Mouse (Mus musculus) stomach, adult 2 months (tissue): ENCODE results near the gene Gm9970. TPM values are rescaled to one million over a fixed set of nuclear protein-coding genes. Genes with fewer than 3 reads are reported as not detected.

Source experiments
- polyA plus RNA-seq: library from polyadenylated mRNA; depleted of rRNA; stranded (reverse); fragments of >200 nt; gene quantifications from 2 replicates; pipeline ENCODE4 v1.2.3, GENCODE M21; 2012; rRNA removed

Gene Gm9970
- 0.13 TPM in 1 of 2 replicates, not detected in the other for polyA plus RNA-seq

DNA sequence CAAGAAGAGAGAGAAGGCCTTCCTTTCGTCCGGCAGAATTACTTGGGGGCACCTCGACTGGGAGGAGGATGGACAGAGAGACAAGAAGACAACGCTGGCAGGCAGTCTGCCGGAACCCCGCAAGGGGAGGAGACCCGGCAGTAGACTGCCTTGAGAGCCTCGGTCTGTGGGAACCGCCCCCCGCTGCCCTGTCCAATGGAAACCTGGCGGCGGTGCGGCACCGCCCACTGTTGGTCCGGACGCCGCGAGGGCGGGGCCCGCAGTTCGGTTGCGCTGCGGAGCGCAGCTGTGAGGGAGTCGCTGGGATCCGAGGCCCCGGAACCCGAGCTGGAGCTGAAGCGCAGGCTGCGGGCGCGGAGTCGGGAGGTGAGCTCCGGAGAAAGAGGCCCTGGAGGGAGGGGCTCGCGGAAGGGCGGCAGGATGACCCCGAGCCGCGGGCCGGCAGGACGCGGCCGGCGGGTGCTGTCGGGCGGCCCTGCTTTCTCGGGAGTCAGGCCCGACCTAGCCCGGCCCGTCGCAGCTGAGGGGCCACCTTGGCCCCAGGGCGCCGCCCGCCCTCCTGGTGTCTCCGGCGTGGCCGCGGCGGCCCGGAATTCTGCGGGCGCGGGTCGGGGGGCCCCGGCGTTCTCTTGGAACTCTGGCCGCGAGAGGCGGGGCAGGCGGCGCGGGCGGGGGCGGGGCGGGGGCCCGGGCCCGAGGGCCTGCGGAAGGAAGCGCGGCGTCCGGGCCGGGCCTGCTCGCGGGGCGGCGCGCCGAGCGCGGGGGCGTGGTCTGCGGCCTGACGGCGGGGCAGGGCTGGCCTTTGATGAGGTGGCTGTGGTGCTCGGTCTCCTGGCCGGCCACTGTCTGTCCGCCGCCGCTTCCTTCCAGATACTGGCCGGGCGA lies at the start of gene Gm9970, which contains the start of gene Nrbp1:
Gene Gm9970 (minus strand): TSS at position 596 of the 885 bp plus-strand sequence.
Gene Nrbp1 (plus strand): TSS at position 228 of the 885 bp plus-strand sequence.

GRCm38 (mm10) chr5:31251541-31252101 lies 10.6 kb upstream of the Gm9970 start, which contains the start of gene Krtcap3:
TSS of gene Krtcap3 (plus strand) at chr5:31251691.

GRCm38 (mm10) chr5:31220448-31221303 lies 20.4 kb downstream of the Gm9970 start, which contains the start of gene Ppm1g:
TSS of gene Ppm1g (minus strand) at chr5:31220687.

GRCm38 (mm10) chr5:31201742-31202590 lies 39.1 kb downstream of the Gm9970 start, which contains the start of gene Zfp513:
TSS of gene Zfp513 (minus strand) at chr5:31202303.

GRCm38 (mm10) chr5:31192939-31193630 lies 47.9 kb downstream of the Gm9970 start, which contains the start of the genes Snx17 and Eif2b4:
TSS of gene Snx17 (plus strand) at chr5:31193227.
TSS of gene Eif2b4 (minus strand) at chr5:31193430.

Other genes with a start within 250 kb of the Gm9970 start
- gene Atraid, start 192.9 kb downstream of the Gm9970 start, polyA plus RNA-seq = 27.4 and 33.9 TPM in 2 replicates
- 10.2 and 11.2 TPM in 2 replicates for gene Slc5a6, start 192.3 kb downstream of the Gm9970 start, polyA plus RNA-seq
- 11.9 and 14.2 TPM in 2 replicates for gene Cad, start 186.5 kb downstream of the Gm9970 start, polyA plus RNA-seq
- not detected in 2 replicates for gene Dnajc5g, start 134.9 kb downstream of the Gm9970 start, polyA plus RNA-seq
- 0.15 and 0.29 TPM in 2 replicates for gene Slc30a3, start 133.0 kb downstream of the Gm9970 start, polyA plus RNA-seq
- 2.8 and 4.1 TPM in 2 replicates for gene Trim54, start 124.5 kb downstream of the Gm9970 start, polyA plus RNA-seq
- gene Ucn, start 102.4 kb downstream of the Gm9970 start, polyA plus RNA-seq = not detected in 2 replicates
- 23.9 and 27.3 TPM in 2 replicates for gene Mpv17, start 87.0 kb downstream of the Gm9970 start, polyA plus RNA-seq
- 0.14 and 2.1 TPM in 2 replicates for gene Gm29609, start 61.3 kb downstream of the Gm9970 start, polyA plus RNA-seq
- gene Gtf3c2, start 61.1 kb downstream of the Gm9970 start, polyA plus RNA-seq = 13.3 and 14.6 TPM in 2 replicates
- 36.2 and 37.1 TPM in 2 replicates for gene Snx17, start 48.0 kb downstream of the Gm9970 start, polyA plus RNA-seq
- 20.2 and 24.5 TPM in 2 replicates for gene Eif2b4, start 47.8 kb downstream of the Gm9970 start, polyA plus RNA-seq
- 25.0 and 34.4 TPM in 2 replicates for gene Zfp513, start 38.9 kb downstream of the Gm9970 start, polyA plus RNA-seq
- 42.5 and 93.0 TPM in 2 replicates for gene Ppm1g, start 20.5 kb downstream of the Gm9970 start, polyA plus RNA-seq
- gene Nrbp1, start 368 bp downstream of the Gm9970 start, polyA plus RNA-seq = 121 and 134 TPM in 2 replicates
- gene Krtcap3, start 10.5 kb upstream of the Gm9970 start, polyA plus RNA-seq = 113 and 161 TPM in 2 replicates
- gene Ift172, start 49.9 kb upstream of the Gm9970 start, polyA plus RNA-seq = 11.9 and 14.9 TPM in 2 replicates
- 6.3 and 7.4 TPM in 2 replicates for gene Fndc4, start 54.8 kb upstream of the Gm9970 start, polyA plus RNA-seq
- not detected in 2 replicates for gene Gckr, start 56.2 kb upstream of the Gm9970 start, polyA plus RNA-seq
- 2.3 and 3.3 TPM in 2 replicates for gene Zfp512, start 211.2 kb upstream of the Gm9970 start, polyA plus RNA-seq
- gene 4930548H24Rik, start 244.5 kb upstream of the Gm9970 start, polyA plus RNA-seq = not detected in 2 replicates